Mouse (Mus musculus) cerebellum, postnatal 25 days (tissue): Measurements from ENCODE around the gene Zfp518b.
A peak's percentile ranks its signal among the peaks of the same experiment; 100 is the strongest.

Experiments used
- DNase-seq, 2 experiments: peaks; one replicate each; pipeline ENCODE4 v3.0.0; 2021; ENCODE audit warnings: mixed read lengths in 2 of 2

The Zfp518b gene

DNA sequence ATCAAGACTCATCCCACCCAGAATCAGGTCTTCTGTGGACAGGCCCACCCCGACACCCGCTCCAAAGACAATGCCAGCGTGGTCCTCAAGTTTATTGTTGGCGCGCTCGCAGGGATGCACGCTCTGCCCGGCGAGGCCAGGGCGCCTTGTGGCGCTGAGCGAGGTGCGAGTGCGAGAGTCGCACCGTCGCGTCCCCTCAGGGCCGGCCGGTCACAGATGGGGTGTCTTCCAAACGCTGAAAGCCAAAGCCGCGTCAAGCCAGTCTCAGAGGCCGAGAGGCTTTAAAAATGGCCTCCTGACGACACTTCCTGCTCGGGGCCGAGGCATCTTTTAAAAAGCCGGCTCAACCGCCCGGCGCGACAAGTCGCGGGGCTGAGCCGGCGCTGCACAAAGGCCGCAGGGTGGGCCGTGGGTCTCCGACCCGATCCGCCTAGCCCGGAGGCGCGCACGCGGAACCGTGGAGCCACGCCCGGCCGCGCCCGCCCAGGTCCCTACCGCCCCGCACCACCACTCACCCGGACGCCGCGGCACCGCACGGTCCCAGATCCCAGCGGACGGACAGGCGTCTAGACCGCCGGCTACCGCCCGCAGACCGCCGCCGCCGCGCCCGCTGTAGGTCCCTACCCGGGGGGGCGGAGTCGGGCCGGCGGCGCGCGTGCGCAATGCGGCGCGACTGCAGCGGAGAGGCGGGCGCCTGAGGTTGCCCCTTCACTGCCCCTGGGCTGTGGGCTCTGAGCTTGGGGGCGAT lies at the start of gene Zfp518b:
Gene Zfp518b, minus strand, starts transcription at position 663 of the 748 bp plus-strand sequence.
- peak; percentile 83 to 91 for DNase-seq

DNA sequence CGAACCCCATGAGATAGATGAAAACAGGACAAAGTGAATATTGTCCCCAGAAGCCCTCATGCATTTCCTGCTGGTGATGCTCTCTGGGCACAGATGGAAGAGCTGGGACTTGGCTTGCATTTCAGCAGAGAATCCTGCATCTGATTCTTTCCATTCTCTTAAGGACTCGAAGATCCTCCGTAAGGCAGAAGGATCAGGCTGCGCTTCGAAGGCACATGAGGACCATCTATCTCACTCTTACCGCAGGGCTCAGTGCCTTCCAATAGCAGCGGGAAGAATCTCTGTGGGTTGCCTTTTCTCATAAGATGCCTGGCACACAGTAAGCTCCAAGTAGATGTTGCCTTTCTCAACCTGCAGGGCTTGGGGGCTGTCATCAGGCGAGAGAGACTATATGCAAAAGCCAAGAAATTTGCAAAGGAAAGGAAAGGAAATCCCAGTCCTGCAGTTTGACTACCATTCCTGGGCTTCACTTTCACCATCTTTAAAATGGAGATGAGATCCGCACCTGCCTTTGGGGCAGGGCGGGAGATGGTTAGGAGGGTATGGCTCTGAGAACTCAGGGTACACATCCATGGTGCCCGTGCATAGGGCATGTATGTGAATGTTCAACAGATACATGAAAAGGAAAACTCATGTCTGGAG lies 24.4 kb upstream of the Zfp518b start:
- DNase-seq, result peak; percentile 11 to 20

GRCm38 (mm10) chr5:38707364-38708075 lies 22.9 kb upstream of the Zfp518b start:
- no peak for DNase-seq

- DNase-seq, result no peak
Observed at GRCm38 (mm10) chr5:38702941-38703340, 18.3 kb upstream of the Zfp518b start.

GRCm38 (mm10) chr5:38702091-38702490 lies 17.5 kb upstream of the Zfp518b start:
- DNase-seq, result no peak

DNA sequence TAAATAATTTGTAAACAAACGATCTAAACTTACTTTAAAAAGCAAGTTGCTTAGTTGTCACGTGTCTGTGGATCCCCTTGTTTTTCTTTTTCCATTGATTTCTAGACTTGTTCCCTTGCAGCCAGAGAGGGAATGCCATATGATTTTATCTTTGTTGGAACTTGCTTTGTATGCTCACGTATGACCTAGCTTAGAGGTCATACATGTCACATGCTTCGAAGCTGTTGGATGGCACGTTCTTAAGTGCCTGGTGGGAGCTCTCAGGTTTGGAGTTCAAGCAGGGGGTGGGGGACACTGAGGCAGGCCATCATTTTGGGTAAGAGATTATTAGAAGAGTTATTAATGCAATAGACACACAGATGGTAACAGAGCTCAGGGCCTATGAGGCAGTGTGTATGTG lies 13.8 kb upstream of the Zfp518b start:
- DNase-seq, result no peak

DNA sequence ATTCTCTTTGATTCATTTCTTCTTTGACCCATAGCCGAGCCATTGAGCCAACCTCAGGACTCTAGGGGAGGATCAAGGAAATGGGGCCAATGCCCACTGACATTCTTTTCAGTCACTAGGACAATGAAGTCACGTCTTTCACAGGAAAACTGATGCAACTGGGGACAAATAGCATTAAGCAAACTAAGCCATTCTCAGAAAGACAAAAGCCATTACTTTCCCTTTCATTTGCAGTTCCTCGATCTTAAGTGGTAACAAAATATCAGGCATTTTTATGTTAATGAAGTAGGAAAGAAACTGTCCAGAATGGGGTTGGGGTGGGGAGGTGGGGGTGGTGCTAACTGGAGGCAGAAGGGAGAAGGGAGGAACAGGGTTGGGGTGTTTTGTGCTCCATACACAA lies 13.4 kb upstream of the Zfp518b start:
- no peak for DNase-seq

DNA sequence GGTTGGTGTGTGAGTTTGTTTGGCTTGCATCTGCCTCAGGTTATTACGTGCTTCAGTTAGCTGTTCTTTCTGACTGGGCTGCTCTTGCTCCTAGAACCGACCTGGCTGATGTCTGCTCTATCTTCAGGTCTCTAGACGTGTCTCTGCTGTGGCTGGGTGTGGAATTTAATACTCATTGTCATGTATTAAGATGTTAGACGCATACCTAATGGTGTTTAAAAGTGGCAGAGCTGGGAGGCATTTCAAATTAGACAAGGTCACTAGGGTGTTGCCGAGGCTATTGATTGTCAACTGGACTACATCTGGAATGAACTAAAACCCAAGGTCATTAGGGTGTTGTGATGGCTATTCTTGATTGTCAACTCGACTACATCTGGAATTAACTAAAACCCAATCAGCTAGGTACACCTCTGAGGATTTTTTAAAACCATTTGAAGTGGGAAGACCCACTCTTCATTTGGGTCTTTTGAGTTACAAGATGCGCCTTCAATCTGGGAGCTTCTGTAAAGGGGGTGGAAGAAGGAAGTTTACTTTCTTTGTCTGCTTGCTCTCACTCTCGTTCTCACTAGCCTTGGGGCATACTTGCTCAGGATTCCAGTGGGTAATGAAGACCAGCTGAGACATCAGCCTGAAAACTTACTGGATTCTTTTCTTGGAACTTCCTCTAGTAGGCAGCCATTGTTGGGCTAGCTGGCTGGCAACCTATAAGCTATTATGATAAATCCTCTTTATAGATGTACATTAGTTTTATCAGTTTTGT lies 12.2 kb upstream of the Zfp518b start:
- DNase-seq, result no peak

DNA sequence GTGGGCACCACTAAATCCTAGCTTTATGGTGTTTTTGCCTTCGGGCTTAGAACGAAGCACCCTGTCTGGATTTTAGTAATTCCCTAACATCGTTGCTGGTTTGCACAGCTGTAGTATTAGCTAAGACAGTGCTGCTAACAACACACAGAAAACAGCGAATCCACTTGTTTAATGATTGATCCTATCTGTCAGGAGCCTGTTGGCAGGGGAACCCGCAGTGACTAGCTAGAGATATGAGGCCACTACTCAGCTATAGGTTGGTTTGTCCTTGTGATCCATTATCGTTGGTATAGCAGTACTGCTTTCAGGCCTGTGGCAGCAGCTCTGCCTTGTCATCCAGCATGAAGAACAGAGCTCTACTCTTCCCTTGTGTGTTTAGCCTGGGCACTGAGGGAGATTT lies 8.2 kb upstream of the Zfp518b start:
- DNase-seq, result no peak

DNA sequence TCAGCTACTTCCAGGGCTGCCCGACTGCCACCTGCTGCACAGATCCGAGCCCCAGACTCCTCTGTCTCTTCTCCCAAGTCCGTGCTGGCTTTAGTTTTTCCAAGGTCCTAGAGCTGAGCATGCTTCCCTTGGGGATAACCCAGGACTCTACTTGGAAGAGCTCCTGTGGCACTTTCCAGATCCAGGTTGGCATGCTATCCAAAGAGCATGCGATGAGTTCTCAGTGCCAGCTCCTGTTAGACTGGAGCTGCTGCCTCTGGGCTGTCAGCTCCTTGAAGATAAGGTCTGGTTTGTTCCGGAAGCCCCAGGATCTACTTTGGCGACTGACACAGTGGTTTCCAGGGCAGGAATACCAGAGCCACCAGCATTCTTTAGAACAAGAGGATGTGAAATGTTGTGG lies 4.6 kb upstream of the Zfp518b start:
- DNase-seq, result no peak

GRCm38 (mm10) chr5:38687694-38688093 lies 3.1 kb upstream of the Zfp518b start:
- DNase-seq, result no peak

- no peak for DNase-seq
Observed at GRCm38 (mm10) chr5:38658836-38659235, 25.8 kb downstream of the Zfp518b start.

DNA sequence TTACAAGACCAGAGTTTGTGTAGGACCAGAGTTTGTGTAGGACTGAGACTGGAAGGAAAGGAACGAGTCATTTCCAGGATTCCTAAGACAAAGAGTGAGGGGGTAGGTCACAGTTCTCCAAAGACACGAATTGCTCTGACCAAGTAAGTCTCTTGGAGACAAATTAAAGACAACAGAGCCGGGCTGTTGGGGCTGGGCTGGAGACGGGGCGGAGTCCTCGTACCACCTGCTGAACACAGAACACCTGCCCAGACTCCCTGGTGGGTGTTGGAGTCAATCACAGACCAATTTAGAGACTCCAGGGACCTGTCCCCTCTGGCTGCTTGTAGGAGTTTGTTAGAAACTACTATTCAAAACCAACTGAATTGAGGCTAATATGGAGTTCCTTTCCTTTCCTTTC lies 28.4 kb downstream of the Zfp518b start:
- DNase-seq, result no peak

- peak in 1 of 2 experiments; percentile 45 for DNase-seq
Observed at GRCm38 (mm10) chr5:38655421-38655928, 29.2 kb downstream of the Zfp518b start.

- no peak for DNase-seq
Observed at GRCm38 (mm10) chr5:38654571-38654970, 30.1 kb downstream of the Zfp518b start.

DNA sequence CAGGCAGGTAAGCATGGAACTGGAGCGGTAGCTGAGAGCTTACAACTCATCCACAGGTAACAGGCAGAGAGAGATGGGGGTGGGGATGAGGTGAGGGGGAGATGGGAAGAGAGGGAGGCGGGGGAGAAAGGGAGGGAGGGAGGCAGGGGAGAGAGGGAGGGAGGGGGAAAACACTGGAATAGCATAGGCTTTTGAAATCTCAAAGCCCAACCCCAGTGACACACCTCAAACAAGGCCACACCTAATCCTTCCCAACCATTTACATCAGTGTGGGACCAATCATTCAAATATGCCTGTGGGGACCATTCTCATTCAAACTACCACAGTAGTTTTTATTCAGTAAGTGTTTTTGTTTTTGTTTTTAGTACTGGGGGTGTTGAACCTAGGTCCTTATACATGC lies 31.5 kb downstream of the Zfp518b start:
- DNase-seq, result no peak

DNA sequence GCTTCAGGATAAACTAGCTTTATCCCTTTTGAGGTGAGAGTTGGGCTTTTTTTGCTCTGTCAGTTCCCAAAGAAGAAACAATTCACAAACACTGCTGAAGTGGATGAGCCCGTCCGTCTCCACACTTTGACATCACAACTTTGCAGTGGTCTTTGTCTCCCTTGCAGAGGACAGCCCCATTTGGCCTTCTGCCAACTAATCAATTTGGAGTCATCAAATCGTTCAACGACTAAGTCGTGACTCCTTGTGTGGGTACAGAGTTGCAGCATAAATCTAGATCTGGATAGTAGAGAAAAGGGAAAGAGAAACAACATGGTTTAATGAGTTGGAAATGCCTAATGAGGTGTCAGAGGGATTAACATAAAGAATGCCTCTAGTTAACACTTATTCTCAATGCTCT lies 33.2 kb downstream of the Zfp518b start:
- DNase-seq, result no peak

DNA sequence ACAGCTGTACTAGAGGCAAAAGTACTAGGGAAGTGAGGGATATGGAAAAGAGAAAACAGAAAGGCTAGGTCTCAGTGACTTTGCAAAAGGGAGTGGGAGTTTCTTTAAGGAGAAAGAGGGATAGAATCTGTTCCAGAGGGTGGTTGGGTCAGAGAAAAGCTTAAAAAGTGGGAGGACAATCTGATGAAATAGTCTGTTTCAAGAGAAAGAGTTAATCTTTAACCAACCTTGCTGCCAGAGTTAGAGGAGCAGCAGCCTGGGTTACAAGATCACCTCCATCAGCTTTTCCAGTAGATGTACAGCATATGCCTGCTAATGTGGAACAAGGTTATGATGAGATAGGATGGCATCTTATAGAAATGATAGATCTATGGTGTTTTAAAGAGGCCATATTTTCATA lies 43.1 kb downstream of the Zfp518b start:
- no peak for DNase-seq

- DNase-seq, result peak; percentile 78 to 79
Observed at GRCm38 (mm10) chr5:38636301-38636749, 48.3 kb downstream of the Zfp518b start.

- DNase-seq, result peak in 1 of 2 experiments; percentile 34
Observed at GRCm38 (mm10) chr5:38635696-38636095, 48.9 kb downstream of the Zfp518b start.

DNA sequence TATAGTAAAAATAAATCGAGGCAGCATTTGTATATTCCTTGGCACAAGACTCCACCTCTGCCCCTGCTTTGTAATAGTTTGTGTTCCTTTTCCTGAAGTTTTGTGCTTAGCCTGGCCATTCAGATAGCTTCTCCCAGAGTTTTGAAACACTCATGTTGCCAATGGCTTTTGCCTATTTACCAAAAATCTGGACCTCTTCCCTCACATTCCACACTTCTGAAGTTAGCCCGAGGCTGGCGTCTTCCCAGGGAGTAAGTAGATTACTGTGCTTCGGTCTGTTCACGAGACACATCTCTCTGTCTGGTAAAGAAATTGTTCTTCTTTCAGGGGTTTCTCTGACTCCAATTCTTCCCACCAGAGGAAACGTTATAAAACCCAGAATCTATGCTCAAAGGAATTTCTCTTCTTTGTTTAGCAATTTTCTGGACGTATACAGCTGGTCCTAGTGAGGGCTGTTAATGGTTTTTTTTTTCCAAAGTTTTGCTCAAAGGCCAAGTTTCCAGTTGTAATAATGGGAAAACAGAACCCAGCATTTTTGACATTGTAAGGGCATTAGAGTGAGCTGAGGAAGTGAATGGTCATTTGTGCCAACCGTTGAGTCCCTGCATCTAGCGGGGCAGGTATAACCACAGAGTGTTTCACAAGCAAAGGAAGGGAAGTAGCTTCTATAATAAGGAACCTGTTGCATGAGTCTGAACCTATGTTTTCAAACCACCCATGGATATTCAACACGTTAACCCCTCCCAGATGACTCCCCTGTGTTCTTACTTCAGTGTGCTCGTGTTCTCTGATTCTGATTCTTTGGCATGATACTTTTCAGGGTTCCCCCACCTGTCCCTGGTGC lies 50.1 kb downstream of the Zfp518b start:
- no peak for DNase-seq
